Mouse (Mus musculus) embryonic facial prominence, embryonic 12.5 days (tissue): ENCODE measurements at regions not wholly inside any gene's neighbourhood (a gene's known extent, or its start where the extent isn't known, plus 50 kb on each side); places are given as distances from the start of the nearest gene placed in this dataset. TPM values are rescaled to one million over a fixed set of nuclear protein-coding genes. Genes with fewer than 3 reads are reported as not detected.

Source experiments
- ATAC-seq: fragments of 200-750 bp; cut with Nextera tagmentation; 2 replicates; pipeline ENCODE4 v1.8.0; 2017; ENCODE audit not compliant: insufficient number of reproducible peaks, insufficient read depth, low FRiP score, low TSS enrichment
- H3K27ac ChIP-seq: fragments of 300-500 bp; sonication (generic); 2 replicates; pipeline ENCODE4 v1.5.1; 2016; ENCODE audit warnings: mild to moderate bottlenecking
- H3K27me3 ChIP-seq: fragments of 300-500 bp; sonication (generic); 2 replicates; pipeline ENCODE4 v1.6.1; 2016; ENCODE audit warnings: mild to moderate bottlenecking, moderate library complexity
- H3K36me3 ChIP-seq: fragments of 300-500 bp; sonication (generic); 2 replicates; pipeline ENCODE4 v1.6.1; 2016; ENCODE audit warnings: mild to moderate bottlenecking
- H3K4me1 ChIP-seq: fragments of 300-500 bp; sonication (generic); 2 replicates; pipeline ENCODE4 v1.6.1; 2016
- H3K4me2 ChIP-seq: fragments of 300-500 bp; sonication (generic); replicated peaks from 2 replicates; pipeline ENCODE4 v1.6.1; 2016; ENCODE audit warnings: mild to moderate bottlenecking, moderate library complexity
- H3K4me3 ChIP-seq: fragments of 300-500 bp; sonication (generic); 2 replicates; pipeline ENCODE4 v1.5.1; 2016; ENCODE audit warnings: mild to moderate bottlenecking
- H3K9ac ChIP-seq: fragments of 300-500 bp; sonication (generic); 2 replicates; pipeline ENCODE4 v1.6.1; 2016; ENCODE audit warnings: mild to moderate bottlenecking, moderate library complexity
- H3K9me3 ChIP-seq: fragments of 300-500 bp; sonication (generic); 2 replicates; pipeline ENCODE4 v1.6.1; 2016; ENCODE audit warnings: mild to moderate bottlenecking, moderate library complexity
- WGBS: fragments of 180-500 bp; shearing (Covaris S2); methylation state at CpG from one replicate; pipeline ENCODE4 v1.1.7; 2016; 5-methylcytosine and 5-hydroxymethylcytosine counted together
- microRNA-seq: library from miRNA; unstranded; fragments of <30 nt; microRNA quantifications from one replicate; pipeline ENCODE4, GENCODE M21; 2017

DNA sequence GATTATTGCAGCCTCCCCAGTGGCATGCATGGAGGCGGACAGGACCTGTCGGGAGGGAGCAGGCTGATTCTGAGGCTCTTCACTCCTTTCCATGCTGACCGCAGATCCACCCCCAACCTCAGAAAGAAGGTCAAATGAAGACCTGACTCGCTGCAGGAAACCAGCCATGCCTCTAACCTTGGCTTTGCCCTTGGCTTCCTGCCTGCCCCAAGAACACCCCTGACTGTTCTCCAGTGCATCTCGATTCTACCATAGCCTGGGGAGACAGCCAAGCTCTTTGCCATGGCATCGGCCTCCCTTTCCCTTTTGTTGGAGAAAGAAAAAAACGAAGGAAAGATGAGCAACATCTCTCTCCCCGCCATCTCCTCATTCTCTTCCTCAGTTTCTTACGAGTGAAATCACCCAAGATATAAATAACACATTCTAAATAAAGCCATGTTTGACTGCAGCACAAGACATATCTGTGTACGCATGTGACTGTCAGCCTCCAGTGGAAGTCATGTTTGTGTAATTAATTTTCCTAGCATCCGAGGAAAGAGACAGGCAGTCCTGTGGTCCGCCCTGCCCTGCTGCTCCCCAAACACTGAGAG is 102.4 kb upstream of the Sdk1 start:
- Histone ChIP-seq H3K36me3 (no peaks in the 10 kb centered on the region), H3K9me3 (no peaks in the 10 kb centered on the region), H3K27me3 (no peaks in the 10 kb centered on the region), H3K9ac (no peak overlapping the region), H3K4me3 (no peak overlapping the region), H3K4me1 (peaks cover 27% of the 10 kb centered on the region), H3K27ac (0 out of 2 replicates have a peak overlapping the region, but pooled peaks have one; percentile 23), H3K4me2 (peak overlapping the region; percentile 33)
- WGBS: 45% methylated on average over 12 of the region's 12 CpGs
- ATAC-seq: no peak

DNA sequence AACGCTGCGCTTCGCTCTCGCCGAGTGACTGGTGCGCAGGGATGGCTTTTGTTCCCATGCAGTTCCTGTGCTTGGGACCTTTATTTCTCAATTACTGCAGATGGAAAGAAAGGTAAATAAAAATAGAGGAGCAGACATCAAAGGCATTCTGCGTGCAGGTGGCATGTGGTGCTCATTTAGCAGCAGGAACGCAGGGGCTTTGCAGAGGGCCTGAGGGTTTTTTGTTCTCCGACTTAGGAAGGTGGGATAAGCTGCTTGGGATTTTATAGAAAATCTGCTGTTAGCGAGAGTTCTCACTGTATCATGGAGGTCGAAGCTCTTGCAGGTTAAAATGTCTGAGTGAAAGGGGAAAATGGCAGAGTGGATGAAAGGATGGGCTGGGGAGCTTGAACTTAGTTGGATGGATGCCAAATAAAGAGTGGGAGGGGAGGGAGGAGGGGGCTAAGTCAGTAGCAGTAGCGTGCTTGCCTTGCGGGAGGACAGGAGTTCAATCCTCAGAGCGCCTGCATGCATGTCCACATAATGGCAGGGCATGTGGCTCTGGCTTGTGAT is 101.9 kb upstream of the Sdk1 start:
- H3K4me1 ChIP-seq: peaks cover 27% of the 10 kb centered on the region
- no peak overlapping the region for H3K4me3 ChIP-seq
- WGBS: 18% methylated on average over 14 of the region's 14 CpGs
- H3K27ac ChIP-seq: 0 out of 2 replicates have a peak overlapping the region, but pooled peaks have one; percentile 23
- H3K27me3 ChIP-seq: no peaks in the 10 kb centered on the region
- H3K9me3 ChIP-seq: no peaks in the 10 kb centered on the region
- H3K4me2 ChIP-seq: peak overlapping the region; percentile 33
- ATAC-seq: no peak
- no peaks in the 10 kb centered on the region for H3K36me3 ChIP-seq
- no peak overlapping the region; the same call in 1 of the 2 replicates for H3K9ac ChIP-seq

DNA sequence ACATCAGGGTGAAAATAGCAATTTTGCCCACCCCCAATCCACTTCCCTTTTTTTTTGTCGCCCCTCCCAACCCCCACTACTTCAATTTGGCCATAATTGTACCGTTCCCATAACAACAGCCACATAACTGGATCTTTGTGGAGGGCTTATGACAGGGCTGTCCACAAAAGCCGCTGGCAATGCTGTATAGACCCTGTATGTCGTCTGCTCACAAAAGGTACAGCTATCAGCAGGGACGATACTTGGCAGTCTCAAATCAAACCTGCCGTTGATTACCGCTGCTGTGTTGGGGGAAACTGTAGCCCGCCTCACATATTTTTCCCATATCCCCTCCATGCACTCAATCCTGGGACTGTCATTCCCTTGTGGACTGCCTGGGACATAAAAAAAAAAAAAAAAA is 80.9 kb upstream of the Sdk1 start:
- Histone ChIP-seq H3K27me3 (no peaks in the 10 kb centered on the region), H3K36me3 (no peaks in the 10 kb centered on the region), H3K4me3 (no peak overlapping the region), H3K9me3 (no peaks in the 10 kb centered on the region), H3K27ac (no peak overlapping the region), H3K4me2 (no peak overlapping the region), H3K9ac (no peak overlapping the region), H3K4me1 (no peaks in the 10 kb centered on the region)
- 69% methylated on average over 8 of the region's 8 CpGs for WGBS
- ATAC-seq: no peak

DNA sequence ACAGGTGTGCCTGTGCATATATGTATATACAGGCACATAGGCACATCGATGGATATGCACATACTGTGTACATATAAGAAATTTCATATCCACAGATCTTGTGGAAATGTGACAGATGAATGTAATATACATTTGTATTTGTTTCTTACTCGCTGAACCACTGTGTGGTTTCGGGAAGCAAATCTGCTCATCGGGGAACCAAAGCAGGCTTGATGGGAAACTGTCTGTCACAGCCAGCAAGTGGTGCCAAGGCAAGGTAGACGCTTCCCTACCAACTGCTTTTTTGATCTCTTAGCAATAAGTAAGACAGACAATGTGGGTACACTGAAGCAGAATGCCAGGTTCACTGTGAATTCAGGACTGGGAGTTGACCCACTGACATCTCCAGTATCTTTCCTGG is 80.3 kb upstream of the Sdk1 start:
- Histone ChIP-seq H3K36me3 (no peaks in the 10 kb centered on the region), H3K4me2 (no peak overlapping the region), H3K27me3 (no peaks in the 10 kb centered on the region), H3K27ac (no peak overlapping the region), H3K4me3 (no peak overlapping the region), H3K9me3 (no peaks in the 10 kb centered on the region), H3K9ac (no peak overlapping the region), H3K4me1 (no peaks in the 10 kb centered on the region)
- ATAC-seq: no peak
- 91% methylated on average over 5 of the region's 5 CpGs for WGBS

DNA sequence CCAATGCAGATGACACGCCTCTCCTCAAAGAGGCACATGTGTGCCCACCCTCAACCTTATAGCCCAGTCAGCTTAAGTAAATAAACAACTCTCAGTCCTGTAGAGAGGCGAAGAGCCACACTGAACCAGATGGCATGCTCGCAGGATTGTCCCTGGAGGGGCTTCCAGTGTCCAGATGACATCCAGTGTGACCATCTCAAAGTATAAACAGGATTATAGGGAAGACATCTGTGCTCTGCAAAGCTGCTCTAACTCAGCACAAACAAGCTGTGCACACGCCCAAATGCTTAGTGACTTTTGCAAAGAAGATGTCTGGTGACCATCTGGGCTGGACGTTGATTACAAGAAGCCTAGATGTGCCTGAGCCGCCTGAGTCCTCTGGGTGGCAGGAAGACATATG is 58.8 kb upstream of the Sdk1 start:
- Histone ChIP-seq H3K9me3 (no peaks in the 10 kb centered on the region), H3K27me3 (no peaks in the 10 kb centered on the region), H3K27ac (no peak overlapping the region), H3K4me3 (no peak overlapping the region), H3K4me2 (no peak overlapping the region), H3K36me3 (no peaks in the 10 kb centered on the region), H3K4me1 (peaks cover 4% of the 10 kb centered on the region; the same call in 1 of the 2 replicates), H3K9ac (no peak overlapping the region)
- ATAC-seq: 0 out of 2 replicates have a peak, but pooled peaks have one; percentile 47
- 51% methylated on average over 6 of the region's 6 CpGs for WGBS

DNA sequence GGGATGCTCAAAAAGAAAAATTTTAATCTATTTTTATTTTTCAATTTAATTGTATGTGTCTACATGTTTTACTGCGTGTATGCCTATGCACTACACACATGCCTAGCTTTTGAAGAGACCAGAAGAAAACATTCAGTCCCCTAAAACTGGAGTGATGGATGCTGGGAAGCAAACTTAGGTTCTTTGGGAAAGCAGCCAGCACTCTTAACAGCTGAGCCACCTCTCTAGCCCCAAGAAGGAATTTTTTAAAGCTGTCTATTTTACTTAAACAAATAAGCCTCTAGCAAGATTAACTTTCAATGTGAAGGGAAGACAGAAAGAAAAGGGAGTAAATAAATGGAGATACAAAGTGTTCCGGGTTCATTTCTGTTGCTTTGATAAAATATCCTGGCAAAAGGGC is 52.3 kb upstream of the Sdk1 start:
- Histone ChIP-seq H3K36me3 (no peaks in the 10 kb centered on the region), H3K4me3 (no peak overlapping the region), H3K27ac (no peak overlapping the region), H3K27me3 (no peaks in the 10 kb centered on the region), H3K4me2 (no peak overlapping the region), H3K9ac (no peak overlapping the region), H3K9me3 (no peaks in the 10 kb centered on the region), H3K4me1 (peaks cover 4% of the 10 kb centered on the region; the same call in 1 of the 2 replicates)
- ATAC-seq: no peak
- WGBS: 88% methylated on average over 2 of the region's 2 CpGs

Small RNAs in the stretch of these regions (microRNA-seq; reads per million reads assigned to microRNA genes)
- gene Gm26113: not detected
